Mouse (Mus musculus) lung, adult 18-20 months (tissue): ENCODE measurements at regions not wholly inside any gene's neighbourhood (a gene's known extent, or its start where the extent isn't known, plus 50 kb on each side); places are given as distances from the start of the nearest gene placed in this dataset.
"Not testable (repeated sequence)": the region's sequence is repeated elsewhere in the genome, so short reads cannot be mapped to it uniquely, and the experiment has no call there.

ENCODE experiments used
- DNase-seq, 2 experiments: peaks; one replicate each; pipeline ENCODE4 v3.0.0; 2022; ENCODE audit warnings: mixed read lengths in 2 of 2

DNA sequence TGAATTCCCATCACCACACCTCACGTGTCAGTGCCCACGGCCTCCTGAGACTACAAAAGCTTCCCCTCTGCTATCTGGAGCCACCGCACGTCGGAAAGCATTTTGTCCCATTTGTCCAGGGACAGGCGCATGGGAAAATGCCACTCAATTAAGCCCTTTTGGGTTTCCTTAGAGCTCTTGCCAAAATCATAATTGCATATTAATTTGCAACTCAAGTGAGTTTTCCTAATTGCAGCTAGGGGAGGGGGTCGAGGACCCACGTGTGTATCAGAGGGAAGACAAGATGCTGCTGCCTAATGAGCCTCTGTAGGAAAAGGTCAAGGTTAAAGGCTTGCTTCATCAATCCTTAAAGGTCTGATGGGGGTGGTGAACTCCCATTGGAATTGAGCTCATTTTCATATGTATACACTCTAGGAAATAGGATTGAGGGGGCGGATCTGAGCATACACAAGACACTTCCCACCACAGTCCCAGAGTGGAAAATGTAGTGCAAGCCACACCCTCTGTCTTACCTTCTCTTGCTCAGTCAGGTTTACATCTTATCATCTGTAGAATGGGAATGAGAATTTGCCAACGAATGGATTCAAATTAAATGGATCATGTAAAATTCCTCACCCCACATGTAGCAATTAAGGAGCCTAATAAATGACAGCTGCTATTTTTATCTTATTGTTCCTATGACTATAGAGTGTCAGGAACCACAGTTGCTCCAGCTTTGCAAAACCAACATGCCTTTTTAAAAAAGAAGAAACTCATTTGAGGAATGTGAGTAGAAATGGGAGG lies 179.6 kb upstream of the Tenm4 start:
- DNase-seq, result no peak

DNA sequence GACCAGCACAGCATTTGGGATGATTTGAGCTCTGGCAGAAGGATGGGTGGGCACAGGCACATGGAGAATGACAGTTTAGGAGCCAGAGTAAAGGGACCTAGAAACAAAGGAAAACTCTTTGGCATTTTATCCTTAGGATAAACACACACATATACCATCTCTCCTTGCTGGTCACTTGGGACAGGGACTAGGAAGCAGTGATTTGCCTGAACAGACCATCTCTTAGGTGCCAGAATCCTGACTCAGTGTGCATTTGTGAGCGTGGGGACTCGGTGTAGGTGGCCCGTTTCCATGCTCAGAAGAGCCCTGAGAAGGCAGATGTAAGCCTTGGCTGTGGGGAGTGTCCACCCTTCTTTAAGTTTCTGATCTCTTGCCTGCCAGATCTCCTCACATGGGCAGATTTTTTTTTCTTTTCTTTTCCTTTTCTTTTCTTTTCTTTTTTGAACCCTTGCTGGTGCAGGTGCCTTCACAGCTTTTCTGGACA lies 179.0 kb upstream of the Tenm4 start:
- no peak for DNase-seq

DNA sequence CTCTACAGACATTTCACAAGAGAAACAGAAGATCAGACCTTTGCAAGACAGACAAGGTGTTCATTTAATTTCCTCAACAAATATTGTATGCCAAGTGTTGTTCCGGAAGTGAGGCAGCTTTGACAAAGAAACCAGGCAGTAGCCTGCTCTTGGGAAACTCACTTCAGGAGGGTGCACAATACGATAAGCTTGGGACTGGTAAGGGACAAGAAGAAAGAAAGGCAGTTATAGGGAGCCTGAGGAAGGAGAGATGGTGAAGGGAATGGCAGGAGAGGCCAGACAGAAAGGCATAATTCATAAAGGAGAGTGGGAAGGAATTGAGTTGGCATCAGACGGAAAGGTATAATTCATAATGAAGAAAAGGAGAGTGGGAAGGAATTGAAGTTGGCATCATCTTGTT lies 178.5 kb upstream of the Tenm4 start:
- DNase-seq, result no peak

DNA sequence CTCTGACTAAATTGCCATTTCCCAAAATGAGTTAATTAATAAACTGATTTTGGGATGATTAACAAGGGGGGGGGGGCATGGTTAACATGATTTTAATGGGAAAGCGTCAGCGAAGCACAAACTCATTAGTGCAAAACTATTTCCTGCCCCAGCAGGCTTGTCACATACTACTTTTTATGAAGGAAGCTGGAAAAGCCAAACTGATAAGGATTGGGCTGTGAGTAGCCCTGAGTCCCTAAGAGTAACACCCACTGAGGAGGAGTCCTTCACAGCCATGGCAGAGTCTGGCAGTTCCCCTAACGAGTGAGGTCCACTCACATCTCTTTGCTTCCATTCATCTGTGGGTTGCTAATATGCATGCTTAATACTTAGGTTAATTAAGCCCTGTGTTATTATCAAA lies 173.9 kb upstream of the Tenm4 start:
- no peak for DNase-seq

DNA sequence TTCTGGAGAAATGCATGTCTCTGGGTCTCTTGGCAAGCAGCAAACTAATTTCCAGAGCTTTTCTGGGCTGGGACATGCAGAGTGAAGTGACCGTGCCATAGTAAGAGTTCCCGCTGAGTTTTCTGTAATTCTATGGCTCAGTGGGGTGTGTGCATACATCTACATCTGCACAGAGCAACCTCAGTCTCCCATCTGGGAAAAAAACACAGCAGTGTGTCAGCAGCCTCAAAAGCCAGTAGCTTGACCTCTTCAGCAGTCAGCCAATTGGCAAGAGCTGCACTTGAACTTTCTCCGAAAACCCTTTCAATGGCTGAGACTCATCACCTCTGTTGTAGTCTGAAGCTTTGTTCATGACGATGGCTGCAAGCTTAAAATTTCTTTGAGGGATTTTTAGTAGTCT lies 171.9 kb upstream of the Tenm4 start:
- no peak for DNase-seq

DNA sequence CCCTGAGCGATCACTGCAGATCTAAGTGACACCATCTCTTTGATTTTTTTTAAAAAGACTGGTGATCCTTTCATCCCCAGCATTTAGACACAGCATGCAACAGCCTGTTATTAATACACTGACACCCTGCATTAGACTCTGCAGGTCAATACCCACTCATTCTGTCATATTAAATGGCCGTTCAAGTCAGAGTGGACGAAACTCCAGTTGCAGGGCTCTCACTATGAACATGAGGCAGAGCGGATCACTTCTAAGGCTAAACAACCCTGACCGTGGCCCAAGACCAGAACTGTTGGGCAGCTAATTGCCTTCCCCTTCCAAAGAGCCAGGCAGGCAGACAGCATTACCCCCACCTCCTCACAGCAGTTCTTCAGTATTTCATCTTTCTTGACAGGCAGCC lies 168.6 kb upstream of the Tenm4 start:
- no peak for DNase-seq

DNA sequence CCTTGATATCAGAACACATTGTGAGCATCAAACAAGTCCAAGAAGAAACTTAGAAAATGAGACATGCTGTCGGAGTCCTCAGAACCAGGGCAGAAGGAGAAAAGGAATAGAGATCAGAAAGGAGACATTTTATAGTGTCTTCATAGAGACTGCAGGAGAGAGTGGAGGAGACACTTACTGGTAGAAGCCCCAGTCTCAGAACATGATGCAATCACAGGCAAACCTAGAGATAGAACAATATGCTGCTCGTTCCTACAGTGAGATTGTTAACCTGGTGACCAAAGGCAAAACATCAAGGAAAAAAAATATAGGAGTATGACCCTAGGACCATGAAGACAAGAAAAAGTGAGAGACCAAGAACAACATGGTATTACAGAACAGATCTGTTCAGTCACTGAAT lies 164.7 kb upstream of the Tenm4 start:
- no peak for DNase-seq

DNA sequence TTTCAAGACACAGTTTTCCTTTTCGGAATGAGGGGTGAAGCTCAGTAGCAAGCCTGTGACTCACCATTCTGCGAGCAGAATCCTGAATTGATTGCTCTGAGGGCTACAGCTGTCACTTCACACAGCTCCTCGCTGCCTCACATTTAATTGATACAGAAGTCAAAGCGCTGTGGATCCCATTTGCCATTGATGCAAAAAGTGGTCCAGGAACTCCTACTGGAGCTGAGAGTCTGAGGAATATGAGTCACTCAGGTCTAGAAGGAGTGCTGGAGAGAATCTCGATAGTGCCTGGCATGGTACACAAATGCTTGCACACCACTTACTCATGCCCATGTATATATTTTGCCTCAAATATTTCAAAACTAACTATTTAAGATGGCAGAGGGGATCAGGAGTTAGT lies 158.0 kb upstream of the Tenm4 start:
- no peak for DNase-seq

DNA sequence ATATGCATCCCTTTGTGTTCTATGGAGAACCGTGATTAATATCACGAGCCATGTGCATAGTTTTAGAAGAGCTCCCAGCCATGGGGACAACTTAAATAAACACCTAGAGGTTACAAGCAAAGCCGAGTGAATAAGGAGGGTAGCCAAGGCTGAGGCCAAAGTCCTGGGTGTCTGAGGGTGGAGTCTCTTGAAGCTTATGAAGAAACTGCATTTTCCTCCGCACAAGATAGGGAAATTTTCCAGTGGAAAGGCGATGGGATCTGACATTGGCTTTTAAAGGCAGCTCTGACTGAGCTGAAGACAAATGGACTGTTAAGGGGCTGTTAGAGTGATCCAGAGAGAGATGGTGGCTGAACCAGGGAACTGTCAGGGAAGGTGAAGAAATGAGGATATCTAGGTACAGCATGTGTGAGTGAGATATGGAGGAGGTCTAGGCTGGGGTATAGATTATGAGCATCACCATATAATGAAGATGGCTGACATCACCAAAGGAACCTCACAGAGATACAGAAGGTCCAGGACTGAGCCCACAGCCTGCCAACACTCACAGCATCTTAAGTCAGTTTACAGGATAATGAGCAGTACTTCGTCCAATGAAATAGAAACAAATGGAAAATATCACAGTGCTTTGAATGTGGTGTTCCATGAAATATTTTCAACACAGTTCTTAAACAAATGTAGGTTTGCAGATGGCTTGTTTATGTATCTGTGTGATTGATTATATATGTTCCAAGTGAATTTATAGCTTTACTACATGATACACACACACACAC lies 153.7 kb upstream of the Tenm4 start:
- DNase-seq, result no peak

DNA sequence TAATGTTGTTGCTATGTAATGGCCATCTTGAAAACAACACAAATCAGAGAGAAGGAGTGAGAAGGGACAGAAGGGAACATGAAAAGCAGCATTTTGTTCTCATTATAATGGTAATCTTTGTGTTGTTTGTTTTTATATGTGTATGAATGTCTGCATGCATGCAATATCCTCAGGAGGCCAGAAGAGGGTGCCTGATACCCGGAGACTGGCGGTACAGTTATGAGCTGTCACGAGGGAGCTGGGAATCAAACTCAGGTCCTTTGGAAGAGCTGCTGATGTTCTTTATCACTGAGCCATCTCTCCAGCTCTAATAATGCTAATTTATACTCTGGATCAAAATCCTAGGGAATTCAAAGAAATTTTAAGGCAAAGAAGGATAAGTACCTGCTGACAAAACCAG lies 147.0 kb upstream of the Tenm4 start:
- DNase-seq, result no peak

DNA sequence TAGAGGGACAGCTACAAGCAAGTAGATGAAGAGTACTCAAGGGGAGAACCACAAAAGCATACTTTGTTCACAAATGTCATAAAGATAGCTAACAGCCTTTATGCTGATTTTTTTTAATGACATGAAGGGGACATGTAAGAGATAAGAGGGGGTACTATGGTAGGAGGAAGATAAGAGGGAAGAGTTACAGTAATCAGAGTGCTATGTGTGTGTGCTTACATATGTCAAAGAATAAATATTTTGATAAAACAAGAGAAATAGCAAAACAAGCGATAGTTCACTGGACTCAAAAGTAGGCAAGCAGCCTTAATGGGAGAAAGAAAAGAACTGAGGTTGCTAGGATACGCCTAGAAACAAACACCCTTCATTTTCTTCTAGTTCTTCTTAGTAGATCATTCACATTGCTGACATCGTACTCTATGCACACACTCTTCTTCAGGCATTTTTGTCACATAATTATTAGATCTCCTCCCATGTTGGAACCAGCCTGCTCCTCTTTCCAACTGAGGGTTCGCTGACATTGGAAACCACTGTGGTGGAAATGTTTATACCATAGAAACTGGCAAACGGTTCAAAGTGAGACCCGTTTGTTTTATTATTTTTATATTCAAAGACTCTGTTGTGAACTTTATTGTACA lies 144.1 kb upstream of the Tenm4 start:
- no peak for DNase-seq

DNA sequence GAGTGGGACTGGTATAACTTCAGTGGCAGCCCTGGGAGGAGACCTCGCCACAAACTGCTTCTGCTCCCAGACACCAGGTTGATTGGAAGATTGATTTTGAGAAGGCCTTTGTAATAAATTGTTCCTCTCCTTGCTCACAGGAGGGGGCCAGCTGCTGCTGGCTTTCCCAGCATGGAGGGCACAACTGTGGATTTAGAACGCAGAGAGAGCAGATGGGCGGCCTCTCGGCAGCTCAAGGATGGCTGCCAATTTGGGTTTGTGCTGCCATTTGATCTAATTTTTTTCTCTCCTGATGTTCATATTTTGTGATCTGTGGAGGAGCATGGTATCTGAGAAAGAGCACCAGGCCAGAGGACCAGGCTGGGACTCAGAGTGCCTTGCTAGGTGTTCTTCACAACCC lies 137.4 kb upstream of the Tenm4 start:
- no peak for DNase-seq

DNA sequence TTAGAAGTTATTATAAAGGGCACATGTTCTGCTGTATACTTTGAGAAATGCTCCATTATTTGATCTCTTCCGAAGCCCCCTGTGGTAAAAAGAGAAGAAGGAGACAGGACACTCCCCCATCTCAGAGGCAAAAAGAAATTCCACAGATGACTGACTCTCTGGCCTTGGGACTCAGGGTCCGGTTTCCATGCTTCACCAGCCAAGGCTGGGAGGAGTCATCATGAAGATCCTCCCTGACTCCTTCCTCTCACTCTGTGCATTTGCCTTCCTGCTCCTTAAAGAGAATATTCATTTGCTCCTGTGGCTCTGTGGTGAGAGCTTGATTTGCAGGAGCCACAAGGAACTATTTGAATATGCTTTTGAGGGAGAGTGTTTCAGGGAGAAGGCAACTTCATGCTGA lies 135.6 kb upstream of the Tenm4 start:
- no peak for DNase-seq

DNA sequence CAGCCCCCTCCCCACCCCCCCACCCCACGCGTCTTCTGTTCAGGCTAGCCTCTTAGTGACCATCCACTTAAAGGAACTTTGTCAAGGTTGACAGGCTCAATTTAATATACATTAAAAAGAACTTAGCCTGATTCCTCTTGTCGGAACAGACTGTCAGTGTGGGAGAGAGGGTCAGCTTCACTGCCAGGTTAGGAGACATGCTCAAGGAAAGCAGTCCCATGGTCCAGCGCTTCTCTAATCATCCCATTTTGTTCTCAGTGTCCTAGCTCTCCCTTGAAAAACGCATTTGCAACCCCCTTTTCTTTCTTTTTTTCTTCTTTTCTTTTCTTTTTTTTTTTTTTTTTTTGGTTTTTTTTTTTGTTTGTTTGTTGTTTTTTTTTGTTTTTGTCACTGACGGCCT lies 131.4 kb upstream of the Tenm4 start:
- DNase-seq, result no peak

DNA sequence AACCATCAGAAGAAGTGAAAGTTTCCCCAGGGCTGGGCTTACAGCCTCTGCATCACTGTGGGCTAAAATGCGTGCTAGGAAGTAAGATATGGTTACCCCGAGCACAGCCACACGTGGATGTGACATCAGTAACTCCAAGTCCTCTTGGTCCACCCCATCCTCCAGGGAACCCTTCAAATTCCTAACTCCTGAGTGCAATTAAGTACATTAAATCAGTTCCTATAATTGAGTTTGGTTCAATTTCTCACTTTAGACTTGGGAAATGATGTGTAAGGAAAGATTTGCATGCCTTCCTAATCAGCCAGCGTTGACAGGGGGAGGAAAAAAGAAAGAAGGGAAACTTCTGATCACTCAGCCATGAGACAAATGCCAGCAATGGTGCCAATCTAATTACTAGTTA lies 129.2 kb upstream of the Tenm4 start:
- DNase-seq, result no peak

DNA sequence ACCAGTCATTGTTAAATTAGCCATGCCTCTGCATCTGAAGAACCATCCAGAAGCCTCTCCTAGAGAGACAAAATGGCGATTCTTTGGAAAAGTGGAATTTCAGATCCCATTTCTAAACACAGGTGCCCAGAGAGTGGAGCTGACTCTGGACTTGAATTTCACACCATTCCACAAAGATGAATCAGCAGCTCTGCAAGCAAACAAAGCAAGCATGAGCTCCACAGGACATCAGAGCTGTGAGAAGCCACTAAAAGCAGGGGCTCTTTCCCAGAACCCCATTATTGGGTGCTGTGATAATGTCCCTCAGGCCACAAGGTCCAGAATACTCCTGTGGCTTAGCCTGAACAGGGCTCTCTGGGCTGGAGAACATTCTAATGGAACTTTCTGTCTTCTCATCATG lies 119.4 kb upstream of the Tenm4 start:
- no peak for DNase-seq

DNA sequence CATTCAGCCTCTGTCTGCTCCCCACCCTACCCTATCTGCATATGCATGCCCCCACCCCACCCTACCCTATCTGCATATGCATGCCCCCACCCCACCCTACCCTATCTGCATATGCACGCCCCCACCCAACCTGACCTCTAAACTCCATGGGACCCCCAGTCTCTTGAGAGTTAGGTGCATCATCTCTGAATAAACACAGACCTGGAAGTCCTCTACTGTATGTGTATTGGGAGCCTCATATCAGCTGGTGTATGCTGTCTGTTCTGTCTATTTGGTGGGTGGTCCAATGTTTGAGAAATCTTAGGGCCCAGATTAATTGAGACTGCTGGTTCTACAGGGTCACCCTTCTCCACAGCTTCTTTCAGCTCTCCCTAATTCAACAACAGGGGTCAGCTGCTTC lies 109.4 kb upstream of the Tenm4 start:
- DNase-seq, result not testable (repeated sequence)

DNA sequence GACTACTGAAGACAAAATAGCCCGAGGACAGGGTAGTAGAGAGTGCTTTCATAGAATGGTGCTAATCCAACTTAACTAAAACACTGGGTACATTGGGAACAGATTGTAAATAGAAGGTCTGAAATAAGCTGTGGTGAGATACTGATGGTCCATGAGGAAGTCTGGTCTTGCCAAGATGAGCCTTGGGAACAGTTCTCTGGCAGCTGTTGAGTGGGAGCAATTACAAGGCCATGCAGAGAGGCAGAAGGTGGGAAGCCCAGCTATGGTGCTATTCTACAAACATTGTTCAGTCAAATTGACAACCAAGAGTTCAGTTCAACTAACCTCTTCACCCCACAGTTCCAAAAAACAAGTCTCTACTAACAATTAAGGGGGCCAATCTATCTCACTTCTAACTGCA lies 92.5 kb upstream of the Tenm4 start:
- no peak for DNase-seq

DNA sequence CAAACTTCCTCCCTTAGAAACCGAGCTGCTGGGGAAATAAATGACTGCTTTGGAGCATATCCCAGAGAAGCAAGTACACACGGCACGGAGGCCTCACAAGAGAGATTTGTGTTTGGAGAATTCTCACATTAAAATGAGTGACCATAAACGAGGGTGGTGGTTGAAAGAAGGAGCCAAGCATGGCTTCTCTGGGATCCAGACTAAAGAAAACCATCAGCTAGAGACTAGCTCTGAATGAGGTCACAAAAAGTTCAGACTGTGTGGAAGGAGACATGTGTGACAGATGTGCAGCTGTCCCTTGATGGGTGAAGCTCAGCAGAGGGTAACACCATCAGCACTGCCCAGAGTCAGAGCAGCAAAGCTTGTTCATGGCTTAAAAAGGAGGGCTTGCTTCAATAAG lies 89.4 kb upstream of the Tenm4 start:
- no peak for DNase-seq

DNA sequence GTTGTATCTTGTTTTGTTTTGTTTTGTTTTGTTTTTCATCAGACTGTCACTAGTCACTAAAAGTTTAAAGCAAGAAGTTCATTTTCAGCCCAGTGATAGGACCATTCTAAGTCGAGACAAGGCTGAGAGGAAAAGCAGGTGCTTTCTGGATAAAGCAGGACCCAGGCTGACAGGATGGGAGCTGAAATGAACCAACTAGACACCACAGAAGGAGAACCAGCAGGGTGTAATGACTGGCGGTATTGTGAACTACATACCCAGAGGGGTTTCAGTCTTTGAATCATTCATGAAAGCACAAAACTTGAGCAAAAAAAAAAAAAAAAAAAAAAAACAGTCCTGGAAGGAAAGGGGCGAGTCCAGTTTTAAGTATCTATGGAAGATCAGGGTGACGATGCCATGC lies 75.9 kb upstream of the Tenm4 start:
- DNase-seq, result no peak

DNA sequence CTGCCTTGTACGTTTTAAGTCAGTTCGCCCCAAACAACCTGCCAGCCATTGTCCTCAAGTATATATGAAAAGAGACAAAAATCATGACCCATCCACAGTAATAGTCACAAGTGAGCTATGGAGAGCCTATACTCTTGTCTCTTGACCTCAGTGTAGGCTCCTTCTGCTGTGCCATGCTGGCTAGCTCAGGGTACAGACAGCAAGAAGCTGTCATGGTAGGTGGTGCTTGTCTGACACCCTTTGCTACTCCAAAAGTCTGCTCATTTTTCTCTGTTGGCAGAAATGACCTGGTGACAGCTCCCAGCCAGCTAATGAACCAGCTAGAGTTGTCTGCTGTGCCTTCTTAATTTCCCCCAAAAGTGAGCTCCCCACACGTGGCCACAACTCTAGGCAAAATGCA lies 75.3 kb upstream of the Tenm4 start:
- no peak for DNase-seq

DNA sequence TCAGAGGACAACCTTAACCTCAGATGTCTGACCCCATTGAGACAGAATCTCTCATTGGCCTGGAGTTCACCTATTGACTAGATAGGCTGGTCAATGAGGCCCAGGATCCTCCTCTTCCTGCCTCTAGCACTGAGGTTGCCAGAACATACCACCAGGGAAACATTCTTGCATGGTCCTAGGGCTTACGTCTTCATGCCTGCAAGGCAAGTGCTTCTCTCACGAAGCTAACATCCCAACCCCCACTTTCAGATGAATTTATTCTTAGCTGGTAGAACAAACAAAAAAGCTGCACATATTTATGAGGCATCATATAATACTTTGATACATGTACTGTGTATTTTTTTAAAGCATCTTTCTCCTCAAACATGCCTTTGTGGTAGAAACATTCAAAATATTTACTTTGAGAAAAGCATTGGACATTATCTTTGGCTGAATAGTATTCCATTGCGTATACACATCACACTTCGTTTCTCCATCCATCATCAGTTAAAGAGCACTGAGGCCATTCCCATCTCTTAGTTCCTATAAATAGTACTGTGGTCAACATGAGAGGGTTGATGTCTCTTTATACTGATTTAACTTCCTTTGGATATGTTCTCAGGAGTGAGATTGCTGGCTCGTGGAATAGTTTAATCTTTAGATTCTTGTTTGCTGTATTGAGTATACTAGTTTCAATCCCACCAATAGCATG lies 72.2 kb upstream of the Tenm4 start:
- DNase-seq, result no peak

DNA sequence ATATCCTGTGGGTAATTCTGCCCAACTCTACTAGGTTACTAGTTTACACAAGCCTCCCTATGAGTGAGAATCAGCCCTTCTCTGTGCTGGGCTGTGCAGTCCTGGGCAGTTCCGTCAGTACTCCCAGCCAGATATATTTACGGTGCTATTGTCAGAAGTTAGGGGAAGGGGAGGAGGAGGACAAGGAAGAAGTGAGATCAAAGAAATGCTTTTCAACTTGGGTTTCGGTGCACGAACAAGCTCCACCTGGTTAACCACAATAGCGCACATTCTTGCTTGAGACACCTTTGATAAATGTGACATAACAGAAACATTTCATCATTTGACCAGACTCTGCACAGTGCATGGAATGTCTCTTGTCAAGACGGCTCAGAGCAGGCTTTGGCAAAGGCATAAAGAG lies 68.3 kb upstream of the Tenm4 start:
- no peak for DNase-seq
